Mouse (Mus musculus) lung, adult 18-20 months (tissue): ENCODE measurements at regions not wholly inside any gene's neighbourhood (a gene's known extent, or its start where the extent isn't known, plus 50 kb on each side); places are given as distances from the start of the nearest gene placed in this dataset.

Experiments used
- DNase-seq, 2 experiments: peaks; one replicate each; pipeline ENCODE4 v3.0.0; 2022; ENCODE audit warnings: mixed read lengths in 2 of 2

DNA sequence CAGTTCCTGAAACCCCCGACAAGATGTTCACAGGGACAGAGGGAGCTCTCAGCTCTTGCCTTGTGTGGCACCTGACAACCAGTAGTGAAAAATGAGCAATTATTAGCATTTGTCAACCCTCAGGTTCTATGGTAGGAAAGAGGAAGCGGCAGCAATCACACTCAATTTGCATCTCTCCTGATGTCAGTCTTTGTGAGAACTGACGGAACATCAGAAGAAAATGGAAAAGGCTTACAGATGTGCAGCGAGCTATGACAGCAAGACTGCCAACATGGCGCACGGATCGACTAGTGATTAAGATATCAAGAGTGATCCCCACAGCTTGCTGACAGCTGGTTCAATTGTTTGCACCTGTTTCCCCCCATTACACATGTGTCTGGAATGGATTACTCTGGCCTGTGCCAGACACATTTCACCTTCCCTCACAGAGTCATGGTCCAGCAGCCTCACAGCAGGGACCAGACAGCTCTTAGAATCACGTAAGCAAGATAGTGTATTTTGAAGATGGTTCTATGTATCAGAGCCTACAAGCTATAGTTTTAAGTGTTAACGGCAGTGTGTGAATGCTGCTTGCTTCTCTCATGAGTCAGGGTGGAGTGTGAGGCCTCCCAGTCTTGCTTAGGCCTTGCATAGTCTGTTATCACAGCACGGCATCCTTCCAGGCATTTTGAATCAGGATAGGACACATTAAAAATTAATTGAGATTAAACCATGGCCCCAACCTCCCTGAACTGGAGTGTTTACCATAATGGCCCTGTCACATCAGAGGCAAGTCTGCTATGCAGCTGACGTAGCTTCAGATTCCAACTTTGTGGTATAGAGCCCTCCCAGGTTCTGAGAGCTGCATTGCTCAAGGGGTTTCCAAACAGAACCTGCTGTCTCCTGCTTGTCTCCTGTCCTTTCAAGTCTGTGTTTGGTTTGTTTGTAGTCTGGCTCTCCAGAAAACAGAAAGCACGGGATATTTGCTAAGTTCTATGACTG, 2258.0 kb downstream of the 4930444P10Rik start:
- DNase-seq: no peak

DNA sequence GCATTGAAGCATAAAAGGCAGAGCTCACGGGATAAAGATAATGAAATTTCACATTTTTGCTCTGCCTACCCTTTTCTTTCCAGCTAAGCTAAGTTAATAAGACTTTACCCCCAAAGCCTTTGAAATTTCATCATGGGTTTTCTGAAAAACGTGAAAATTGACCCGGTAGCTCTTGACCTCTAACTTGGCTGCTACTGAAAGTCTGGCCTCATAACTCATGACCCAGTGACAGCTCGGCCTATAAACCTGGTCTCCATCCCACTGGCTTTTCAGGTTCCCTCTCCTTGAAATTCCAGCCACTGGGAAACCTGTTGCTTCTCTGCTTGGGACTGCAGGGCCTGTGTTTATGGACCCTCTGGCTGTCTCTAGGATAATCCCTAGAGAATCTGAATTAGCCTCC, 2285.3 kb downstream of the 4930444P10Rik start:
- no peak for DNase-seq

DNA sequence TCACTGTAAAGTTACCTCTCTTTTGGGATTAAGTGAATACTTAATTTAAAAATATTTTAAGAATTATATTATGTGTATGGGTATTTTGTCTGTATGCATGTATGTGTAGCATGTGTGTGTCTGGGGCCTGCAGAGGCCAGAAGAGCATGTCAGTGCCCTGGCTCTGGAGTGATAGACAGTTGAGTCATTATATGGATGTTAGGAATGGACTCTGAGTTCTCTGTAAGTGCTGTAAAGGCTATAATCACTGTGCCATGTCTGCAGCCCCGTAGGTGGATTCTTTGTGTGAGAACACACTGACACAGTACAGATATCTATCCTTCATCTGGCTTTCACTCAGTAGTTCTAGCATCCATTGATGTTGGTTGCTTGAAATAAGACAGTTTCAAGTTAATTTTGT, 2292.7 kb downstream of the 4930444P10Rik start:
- no peak for DNase-seq

DNA sequence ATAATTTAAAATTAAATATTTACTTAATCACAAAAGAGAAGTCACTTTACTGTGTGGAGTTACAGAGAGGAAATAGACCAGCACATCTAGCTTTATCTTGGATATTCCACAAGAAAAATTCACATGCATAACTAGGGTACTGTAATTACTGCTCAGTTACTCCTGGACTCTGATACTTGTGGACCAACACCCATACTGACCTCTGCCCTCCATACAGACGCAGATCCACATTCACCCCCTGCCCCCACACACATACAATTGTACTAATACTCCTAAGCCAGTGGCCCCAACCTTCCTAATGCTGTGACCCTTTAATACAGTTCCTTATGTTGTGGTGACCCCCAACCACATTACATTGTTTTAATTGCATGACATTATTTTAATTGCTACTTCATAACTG, 2294.3 kb downstream of the 4930444P10Rik start:
- DNase-seq: no peak

DNA sequence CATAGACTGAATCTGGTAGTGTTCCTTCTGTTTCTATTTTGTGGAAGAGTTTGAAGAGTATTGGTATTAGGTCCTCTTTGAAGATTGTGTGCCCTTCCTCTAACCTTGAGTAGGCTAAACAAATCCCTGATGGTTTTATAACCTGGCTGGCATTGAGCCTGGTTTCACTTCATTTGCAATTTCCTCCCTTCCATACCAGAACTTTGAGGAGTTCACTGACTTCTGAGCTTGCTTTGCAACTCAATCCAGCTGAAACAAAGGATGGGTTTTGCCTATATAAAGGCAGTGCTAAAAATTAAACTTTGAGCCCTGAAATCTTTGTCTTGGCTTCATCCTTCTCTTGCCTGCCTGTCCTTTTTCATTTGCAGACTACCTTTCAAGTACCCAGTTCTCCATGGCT, 2297.9 kb downstream of the 4930444P10Rik start:
- no peak for DNase-seq

DNA sequence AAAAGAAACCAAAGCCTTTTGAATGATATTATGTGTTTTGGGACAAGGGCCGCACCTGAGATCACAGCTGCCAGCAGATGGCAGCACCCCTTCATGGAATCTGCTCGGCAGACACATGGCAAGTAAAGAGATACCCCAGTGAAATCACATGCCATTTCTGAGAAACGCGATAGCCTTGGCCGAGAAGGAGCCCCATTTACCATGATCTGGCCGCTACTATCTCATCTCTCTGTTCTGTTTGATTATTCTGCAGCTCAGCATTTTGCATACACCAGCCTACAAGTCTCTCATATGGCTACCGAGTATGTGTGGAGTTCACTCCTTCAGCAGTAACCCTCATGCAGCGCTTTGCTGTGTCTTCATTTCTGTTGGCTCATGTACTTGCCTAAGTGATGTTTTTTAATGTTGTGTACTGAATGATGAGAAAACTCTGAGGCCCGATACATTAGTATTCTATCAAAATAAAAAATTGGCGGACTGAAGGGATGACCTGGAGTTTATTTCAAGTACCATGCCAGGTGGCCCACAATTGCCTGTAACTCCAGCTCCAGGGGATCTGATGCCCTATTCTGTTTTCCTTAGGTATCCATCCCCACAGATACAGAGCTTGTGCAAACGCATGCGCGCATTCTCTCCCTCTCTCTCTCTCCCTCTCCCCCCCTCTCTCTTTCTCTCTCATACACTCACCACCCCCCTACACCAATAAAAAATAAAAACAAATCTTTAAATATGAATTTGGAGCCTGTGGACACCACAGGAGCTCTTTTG, 2303.6 kb downstream of the 4930444P10Rik start:
- DNase-seq: peak; percentile 54 to 59

DNA sequence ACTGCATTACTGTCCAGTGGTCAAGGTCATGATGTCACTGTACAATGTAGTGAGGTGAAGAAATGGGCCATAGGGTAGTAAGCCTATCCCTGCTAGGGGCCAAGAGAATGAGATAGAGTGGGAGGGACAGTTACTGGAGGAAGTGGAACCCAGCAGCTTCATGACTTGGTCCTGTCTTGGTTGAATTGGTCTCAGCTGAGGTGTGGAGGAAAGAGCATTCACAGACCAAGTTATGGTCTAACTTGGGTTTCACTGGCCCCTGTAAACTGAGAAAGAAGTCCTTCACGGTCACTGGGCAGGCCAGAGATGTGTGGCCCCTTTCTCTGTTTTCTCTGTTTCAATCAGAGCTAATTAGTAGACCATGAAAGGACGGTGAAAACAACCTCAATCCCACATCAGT, 2306.1 kb downstream of the 4930444P10Rik start:
- DNase-seq: no peak

DNA sequence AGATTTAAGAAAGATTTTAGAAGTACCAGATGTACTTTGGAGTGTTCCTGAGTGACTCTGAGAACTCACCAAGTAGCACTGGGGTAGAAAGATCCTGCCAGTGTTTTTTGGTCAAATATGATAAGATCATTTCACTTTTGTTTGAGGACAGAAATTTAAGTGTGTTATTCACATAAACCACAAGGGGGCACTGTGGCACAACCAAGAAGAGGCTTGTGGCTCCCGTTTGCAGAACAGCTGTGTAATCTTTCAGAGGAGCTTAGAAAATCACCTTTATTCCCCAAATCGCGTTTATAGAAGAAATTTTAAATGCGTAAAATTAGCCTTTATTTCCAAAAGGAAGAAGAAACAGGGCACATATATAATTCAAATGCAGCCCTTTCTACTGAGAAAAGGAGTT, 2308.7 kb downstream of the 4930444P10Rik start:
- DNase-seq: peak in 1 of 2 experiments; percentile 13

DNA sequence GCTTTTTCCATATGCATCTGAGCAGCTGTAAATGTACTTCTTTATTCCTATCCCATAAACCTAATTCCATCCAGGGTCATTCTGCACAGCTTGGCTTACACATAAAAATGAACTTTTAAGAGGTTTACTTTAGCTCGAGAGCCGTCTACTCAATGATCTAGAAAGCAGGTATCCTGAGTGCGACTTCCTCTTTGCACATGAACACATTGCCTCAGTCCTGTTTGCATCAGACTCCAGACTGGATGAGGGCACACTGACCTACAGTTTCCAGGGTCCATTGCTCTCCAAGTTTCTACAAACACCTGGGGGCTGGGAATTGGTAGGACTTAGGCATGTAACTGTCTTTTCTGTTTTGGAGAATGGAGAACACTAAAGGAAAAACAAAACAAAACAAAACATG, 2310.5 kb downstream of the 4930444P10Rik start:
- DNase-seq: no peak

DNA sequence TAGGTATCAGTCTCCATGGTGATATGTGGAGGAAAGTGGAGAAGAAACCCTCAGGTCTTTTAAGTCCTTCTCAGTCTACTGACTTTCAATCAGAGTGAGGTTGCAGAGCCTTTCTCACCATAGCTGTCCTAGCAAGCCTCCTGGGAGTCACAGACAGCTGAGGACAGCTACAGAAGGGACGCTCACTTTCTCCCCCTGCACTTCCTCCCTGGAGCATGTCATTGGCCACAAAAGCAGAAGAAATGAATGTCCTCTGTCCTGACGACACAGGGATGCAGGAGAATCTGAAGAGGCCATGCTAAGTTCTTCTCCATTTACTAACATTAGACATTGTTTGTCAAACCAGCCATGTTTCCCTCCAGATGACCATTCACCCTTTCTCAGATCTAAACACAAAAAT, 2321.0 kb downstream of the 4930444P10Rik start:
- no peak for DNase-seq

DNA sequence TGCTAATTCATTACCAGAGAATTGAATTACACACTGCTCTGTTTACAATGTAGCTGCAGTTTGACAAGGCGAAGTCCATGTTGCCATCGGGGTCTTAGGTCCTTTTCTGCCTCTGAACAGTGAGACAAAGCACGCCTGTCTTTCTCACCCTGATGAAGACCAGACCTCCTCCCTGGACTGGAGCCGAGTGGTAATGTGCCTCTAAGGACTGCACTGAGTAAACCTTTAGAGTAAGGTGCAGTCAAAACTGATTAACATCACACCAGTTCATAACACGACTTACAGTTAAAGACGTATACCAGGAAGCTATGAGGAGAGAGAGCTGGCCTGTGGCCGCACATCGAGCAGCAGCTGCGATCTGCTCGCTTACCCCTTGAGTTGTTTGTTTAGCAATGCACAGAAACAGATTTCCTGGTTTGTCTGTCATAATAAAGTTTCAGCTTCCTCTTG, 2322.1 kb downstream of the 4930444P10Rik start:
- no peak for DNase-seq

DNA sequence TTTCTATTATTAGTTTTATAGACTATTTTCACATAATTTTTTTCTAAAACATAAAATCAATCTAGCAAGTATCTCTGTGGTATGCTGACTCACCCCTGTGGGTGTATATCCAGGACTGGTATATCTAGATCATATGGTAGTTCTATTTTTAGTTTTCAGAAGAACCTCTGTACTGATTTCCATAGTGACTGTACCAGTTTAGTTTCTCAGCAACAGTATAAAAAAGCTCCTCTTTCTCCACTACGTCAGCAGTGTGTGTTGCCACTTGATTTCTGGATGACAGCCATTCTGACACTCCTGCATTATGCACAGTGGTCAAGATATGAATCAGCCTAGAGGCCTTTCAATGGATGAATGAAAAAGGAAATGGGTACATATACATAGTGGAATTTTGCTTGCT, 2338.6 kb downstream of the A830018L16Rik start:
- DNase-seq: peak in 1 of 2 experiments; percentile 31

DNA sequence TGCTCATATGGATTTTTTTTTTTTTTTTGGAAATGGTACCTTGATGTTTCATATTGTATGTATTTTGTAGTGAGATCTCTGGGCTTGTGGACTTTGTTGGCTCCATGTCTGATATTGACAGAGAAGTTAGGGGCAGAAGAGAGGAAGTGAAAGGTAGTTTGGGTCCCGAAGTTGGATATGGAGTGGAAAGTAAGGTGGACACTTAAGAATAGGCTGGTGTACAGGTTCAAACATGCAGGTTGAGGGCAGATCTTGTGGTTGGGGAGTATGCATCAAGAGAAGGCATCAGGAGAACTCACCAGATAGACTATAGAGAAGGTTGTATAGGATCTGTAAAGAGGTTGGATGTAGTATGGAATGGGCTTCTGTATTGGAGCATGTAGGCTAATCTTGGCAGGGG, 2337.5 kb downstream of the A830018L16Rik start:
- no peak for DNase-seq
